19 mouse cellular contexts compared by ENCODE assay signal in genomic region chr4:26629710-26630109, GRCm38 (mm10).
"Had no signal": no experiment of that assay in that cellular context is flagged by ENCODE, and none has a peak within 500 bp of the region (broad histone marks: within the 10 kb centered on the region; RNA-seq: fewer than 3 reads in every experiment).

No protein-coding gene starts in this region.

- H3K4me3 ChIP-seq: kidney, embryonic 15.5 days; limb, embryonic 12.5 days; limb, embryonic 15.5 days; midbrain, embryonic 12.5 days; midbrain, embryonic 15.5 days; neural tube, embryonic 13.5 days had no signal

- H3K27me3 ChIP-seq: kidney, embryonic 15.5 days; limb, embryonic 12.5 days; limb, embryonic 15.5 days; midbrain, embryonic 12.5 days; midbrain, embryonic 15.5 days; neural tube, embryonic 13.5 days had no signal

- DNase-seq: kidney, adult 11 months; kidney, adult 8-10 months; kidney, postnatal 10 days; kidney, postnatal 4 days; liver, postnatal 0 days; lung, embryonic 14.5 days; retina, postnatal 1 day; right cerebral cortex, postnatal 25 days; thymus, adult 18-20 months; thymus, postnatal 36 days had no signal

- H3K36me3 ChIP-seq: kidney, embryonic 15.5 days; limb, embryonic 12.5 days; limb, embryonic 15.5 days; midbrain, embryonic 12.5 days; midbrain, embryonic 15.5 days; neural tube, embryonic 13.5 days had no signal

- H3K4me2 ChIP-seq: kidney, embryonic 15.5 days; limb, embryonic 12.5 days; limb, embryonic 15.5 days; liver, embryonic 11.5 days; lung, embryonic 14.5 days; midbrain, embryonic 12.5 days; midbrain, embryonic 15.5 days; neural tube, embryonic 13.5 days had no signal

- H3K9me3 ChIP-seq: kidney, embryonic 15.5 days; limb, embryonic 12.5 days; limb, embryonic 15.5 days; midbrain, embryonic 12.5 days; midbrain, embryonic 15.5 days; neural tube, embryonic 13.5 days had no signal

- H3K27ac ChIP-seq: kidney, embryonic 15.5 days; limb, embryonic 12.5 days; limb, embryonic 15.5 days; liver, embryonic 14.5 days; macrophage; midbrain, embryonic 12.5 days; midbrain, embryonic 15.5 days; neural tube, embryonic 13.5 days had no signal

- H3K4me1 ChIP-seq: kidney, embryonic 15.5 days; limb, embryonic 12.5 days; limb, embryonic 15.5 days; midbrain, embryonic 15.5 days; neural tube, embryonic 13.5 days had no signal

- H3K9ac ChIP-seq: kidney, embryonic 15.5 days; limb, embryonic 12.5 days; limb, embryonic 15.5 days; liver, embryonic 14.5 days; liver, postnatal 0 days; lung, embryonic 14.5 days; midbrain, embryonic 12.5 days; midbrain, embryonic 15.5 days; neural tube, embryonic 13.5 days had no signal
